Mouse (Mus musculus): ENCODE measurements around the gene Hmcn1. TPM values are rescaled to one million over a fixed set of nuclear protein-coding genes. Genes with fewer than 3 reads are reported as not detected.

The Hmcn1 gene
- total and polyA plus RNA-seq, 2 experiments from 2014 or later: 0.80 to 6.3 TPM

GRCm38 (mm10) chr1:150753920-150754319 lies 239.3 kb downstream of the Hmcn1 start:
- no peak overlapping the region for H3K27ac ChIP-seq
- no peak overlapping the region for H3K4me3 ChIP-seq (ENCODE audit: low read length)
- H3K27me3 ChIP-seq (ENCODE audit: insufficient read depth, low read length): no peaks in the 10 kb centered on the region
- DNase-seq (ENCODE audit: low spot score) (no peak), ATAC-seq (no peak)
- no peak for TF ChIP-seq CTCF (IDR thresholded peaks at IDR 0.05; ENCODE audit: low read depth)
- H3K4me2 ChIP-seq (ENCODE audit: low read depth, low read length): no peak overlapping the region
- no peak overlapping the region for H3K9ac ChIP-seq (replicated peaks; ENCODE audit: low read length)
- WGBS: 98% methylated on average over 5 of the region's 5 CpGs
- no peaks in the 10 kb centered on the region for H3K9me3 ChIP-seq (ENCODE audit: low read length)
- H3K36me3 ChIP-seq (ENCODE audit: insufficient read depth, low read length): no peaks in the 10 kb centered on the region
- H3K4me1 ChIP-seq (ENCODE audit: insufficient read depth, low read length): no peaks in the 10 kb centered on the region

DNA sequence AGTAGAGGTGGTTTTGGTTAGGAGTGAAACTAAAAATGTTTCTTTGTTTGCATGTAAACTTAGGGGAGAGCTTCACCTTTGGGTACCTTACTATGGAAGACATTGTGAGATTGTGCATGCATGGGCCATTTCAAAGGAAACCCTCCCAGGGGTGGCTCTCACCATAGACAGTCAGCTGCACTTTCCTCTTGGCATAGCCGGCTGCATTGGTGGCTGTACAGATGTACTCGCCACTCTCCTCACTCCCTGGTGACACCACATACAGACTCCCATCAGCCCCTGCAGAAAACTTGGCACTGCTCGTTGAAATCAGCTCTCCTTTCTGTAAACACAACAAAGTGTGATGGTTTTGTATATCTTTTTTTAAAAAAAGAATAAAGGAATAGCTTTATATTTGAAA lies 244.5 kb downstream of the Hmcn1 start:
- no peak overlapping the region for H3K27ac ChIP-seq
- H3K4me2 ChIP-seq (ENCODE audit: low read depth, low read length): no peak overlapping the region
- H3K4me3 ChIP-seq (ENCODE audit: low read length): no peak overlapping the region
- TF ChIP-seq CTCF (IDR thresholded peaks at IDR 0.05; ENCODE audit: low read depth): no peak
- no peak overlapping the region for H3K9ac ChIP-seq (replicated peaks; ENCODE audit: low read length)
- no peaks in the 10 kb centered on the region for H3K4me1 ChIP-seq (ENCODE audit: insufficient read depth, low read length)
- DNase-seq (ENCODE audit: low spot score) (no peak), ATAC-seq (no peak)
- 74% methylated on average over 3 of the region's 3 CpGs for WGBS
- no peaks in the 10 kb centered on the region for H3K9me3 ChIP-seq (ENCODE audit: low read length)
- H3K36me3 ChIP-seq (ENCODE audit: insufficient read depth, low read length): no peaks in the 10 kb centered on the region
- no peaks in the 10 kb centered on the region for H3K27me3 ChIP-seq (ENCODE audit: insufficient read depth, low read length)

DNA sequence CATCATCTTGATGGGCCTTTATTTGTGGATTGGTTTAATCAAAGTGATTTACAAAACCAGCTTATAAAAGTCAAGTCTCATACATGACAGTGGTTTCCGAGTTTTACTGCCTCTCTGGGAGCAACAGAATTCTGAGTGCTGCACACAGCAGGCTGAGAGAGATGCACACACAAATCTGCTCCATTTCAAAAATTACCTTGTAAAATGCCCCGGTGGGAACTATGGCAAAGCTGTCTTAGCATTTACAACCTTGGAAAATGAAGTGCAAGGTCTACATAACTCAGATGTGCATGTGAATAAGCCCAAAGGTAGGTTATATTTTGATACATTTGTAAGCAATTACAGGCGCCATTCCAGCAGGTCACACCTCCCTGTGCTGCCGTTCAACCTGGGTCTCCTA lies 245.5 kb downstream of the Hmcn1 start:
- Histone ChIP-seq H3K36me3 (ENCODE audit: insufficient read depth, low read length) (no peaks in the 10 kb centered on the region), H3K9me3 (ENCODE audit: low read length) (no peaks in the 10 kb centered on the region), H3K27me3 (ENCODE audit: insufficient read depth, low read length) (no peaks in the 10 kb centered on the region), H3K27ac (no peak overlapping the region), H3K9ac (replicated peaks; ENCODE audit: low read length) (no peak overlapping the region), H3K4me3 (ENCODE audit: low read length) (no peak overlapping the region), H3K4me2 (ENCODE audit: low read depth, low read length) (no peak overlapping the region), H3K4me1 (ENCODE audit: insufficient read depth, low read length) (no peaks in the 10 kb centered on the region)
- ATAC-seq: no peak
- TF ChIP-seq CTCF (IDR thresholded peaks at IDR 0.05; ENCODE audit: low read depth): no peak
- 92% methylated on average over 4 of the region's 4 CpGs for WGBS
- DNase-seq (ENCODE audit: low spot score): no peak

DNA sequence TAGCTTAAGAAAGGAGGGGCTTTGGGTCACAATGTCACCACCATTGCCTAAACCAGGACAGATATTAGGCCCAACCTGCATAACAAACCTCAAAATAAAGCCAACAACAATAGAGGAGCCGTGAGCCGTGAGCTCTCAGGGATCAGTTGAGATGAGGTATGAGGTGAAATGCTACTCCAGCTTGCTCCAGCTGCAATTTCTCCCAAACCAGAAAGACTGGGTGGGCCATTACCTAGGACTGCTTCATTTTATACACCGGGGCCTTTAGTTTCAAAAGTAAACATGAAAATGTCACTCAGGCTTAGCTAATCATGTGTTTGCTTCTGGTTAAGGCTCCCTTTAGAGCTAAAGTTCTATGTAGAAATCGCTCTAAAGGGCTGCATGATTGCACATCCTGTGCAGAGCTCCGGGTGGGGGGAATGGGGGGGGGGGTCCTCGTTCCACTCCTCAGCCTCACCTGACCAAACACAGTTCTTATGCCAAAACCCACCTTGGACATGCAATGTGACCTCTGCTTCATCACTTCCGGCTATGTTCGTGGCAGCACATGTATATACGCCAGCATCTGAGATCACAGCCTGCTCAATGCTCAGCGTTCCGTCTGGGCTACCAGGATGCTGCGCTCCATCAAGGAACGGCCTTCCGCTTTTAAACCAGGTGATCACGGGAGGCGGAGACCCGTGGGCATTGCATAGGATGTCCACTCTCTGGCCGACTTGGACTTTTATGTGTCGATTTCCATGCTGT lies 250.0 kb downstream of the Hmcn1 start:
- H3K9me3 ChIP-seq (ENCODE audit: low read length): no peaks in the 10 kb centered on the region
- H3K27ac ChIP-seq: no peak overlapping the region
- TF ChIP-seq CTCF (IDR thresholded peaks at IDR 0.05; ENCODE audit: low read depth): no peak
- H3K4me3 ChIP-seq (ENCODE audit: low read length): no peak overlapping the region
- H3K4me2 ChIP-seq (ENCODE audit: low read depth, low read length): no peak overlapping the region
- no peak overlapping the region for H3K9ac ChIP-seq (replicated peaks; ENCODE audit: low read length)
- WGBS: 85% methylated on average over 19 of the region's 19 CpGs
- H3K36me3 ChIP-seq (ENCODE audit: insufficient read depth, low read length): no peaks in the 10 kb centered on the region
- no peak for DNase-seq (ENCODE audit: low spot score)
- H3K27me3 ChIP-seq (ENCODE audit: insufficient read depth, low read length): no peaks in the 10 kb centered on the region
- ATAC-seq: no peak
- H3K4me1 ChIP-seq (ENCODE audit: insufficient read depth, low read length): no peaks in the 10 kb centered on the region

GRCm38 (mm10) chr1:150742376-150743087 lies 250.7 kb downstream of the Hmcn1 start:
- no peak for DNase-seq (ENCODE audit: low spot score)
- Histone ChIP-seq H3K4me3 (ENCODE audit: low read length) (no peak overlapping the region), H3K27me3 (ENCODE audit: insufficient read depth, low read length) (no peaks in the 10 kb centered on the region), H3K4me2 (ENCODE audit: low read depth, low read length) (no peak overlapping the region), H3K36me3 (ENCODE audit: insufficient read depth, low read length) (no peaks in the 10 kb centered on the region), H3K9ac (replicated peaks; ENCODE audit: low read length) (no peak overlapping the region), H3K27ac (no peak overlapping the region), H3K4me1 (ENCODE audit: insufficient read depth, low read length) (no peaks in the 10 kb centered on the region), H3K9me3 (ENCODE audit: low read length) (no peaks in the 10 kb centered on the region)
- 83% methylated on average over 7 of the region's 7 CpGs for WGBS
- ATAC-seq: no peak
- no peak for TF ChIP-seq CTCF (IDR thresholded peaks at IDR 0.05; ENCODE audit: low read depth)

GRCm38 (mm10) chr1:150711438-150711837 lies 281.8 kb downstream of the Hmcn1 start:
- no peaks in the 10 kb centered on the region for H3K36me3 ChIP-seq (ENCODE audit: insufficient read depth, low read length)
- H3K27ac ChIP-seq: no peak overlapping the region
- H3K4me1 ChIP-seq (ENCODE audit: insufficient read depth, low read length): no peaks in the 10 kb centered on the region
- no peak for DNase-seq (ENCODE audit: low spot score)
- H3K9ac ChIP-seq (replicated peaks; ENCODE audit: low read length): no peak overlapping the region
- H3K27me3 ChIP-seq (ENCODE audit: insufficient read depth, low read length): no peaks in the 10 kb centered on the region
- no peaks in the 10 kb centered on the region for H3K9me3 ChIP-seq (ENCODE audit: low read length)
- TF ChIP-seq CTCF (IDR thresholded peaks at IDR 0.05; ENCODE audit: low read depth): no peak
- no peak for ATAC-seq
- H3K4me3 ChIP-seq (ENCODE audit: low read length): no peak overlapping the region
- WGBS: 78% methylated on average over 5 of the region's 5 CpGs
- no peak overlapping the region for H3K4me2 ChIP-seq (ENCODE audit: low read depth, low read length)

GRCm38 (mm10) chr1:150706502-150706901 lies 286.7 kb downstream of the Hmcn1 start:
- no peak overlapping the region for H3K4me3 ChIP-seq (ENCODE audit: low read length)
- WGBS: 90% methylated on average over 4 of the region's 4 CpGs
- TF ChIP-seq CTCF (IDR thresholded peaks at IDR 0.05; ENCODE audit: low read depth): no peak
- H3K27ac ChIP-seq: no peak overlapping the region
- H3K9me3 ChIP-seq (ENCODE audit: low read length): no peaks in the 10 kb centered on the region
- DNase-seq (ENCODE audit: low spot score): no peak
- H3K36me3 ChIP-seq (ENCODE audit: insufficient read depth, low read length): no peaks in the 10 kb centered on the region
- H3K4me1 ChIP-seq (ENCODE audit: insufficient read depth, low read length): no peaks in the 10 kb centered on the region
- H3K27me3 ChIP-seq (ENCODE audit: insufficient read depth, low read length): no peaks in the 10 kb centered on the region
- no peak overlapping the region for H3K9ac ChIP-seq (replicated peaks; ENCODE audit: low read length)
- H3K4me2 ChIP-seq (ENCODE audit: low read depth, low read length): no peak overlapping the region
- ATAC-seq: no peak

Measured in hindbrain, postnatal 0 days (tissue).